14 mouse cellular contexts compared by ENCODE assay signal in genomic region chr19:8592873-8593408, GRCm38 (mm10). TPM values are rescaled to one million over a fixed set of nuclear protein-coding genes. Genes with fewer than 3 reads are reported as not detected.
DNase-seq lines count a peak whose midpoint lies in the region; ATAC-seq and TF ChIP-seq lines count a peak whose summit lies in the region.
"Had no signal": no experiment of that assay in that cellular context is flagged by ENCODE, and none has a peak within 500 bp of the region (broad histone marks: within the 10 kb centered on the region; RNA-seq: fewer than 3 reads in every experiment).

No protein-coding gene starts in this region.

- H3K4me2 ChIP-seq in limb, embryonic 11.5 days (ENCODE audit: low read depth, severe bottlenecking), result no peak overlapping the region
- H3K4me2 ChIP-seq in kidney, embryonic 14.5 days (replicated peaks; ENCODE audit: low read depth, low read length), result no peak overlapping the region
- H3K4me2 ChIP-seq in liver, embryonic 13.5 days, result no peak overlapping the region
- H3K4me2 ChIP-seq: heart, embryonic 12.5 days; hindbrain, embryonic 13.5 days; neural tube, embryonic 12.5 days had no signal

- no peaks in the 10 kb centered on the region for H3K36me3 ChIP-seq in limb, embryonic 11.5 days (ENCODE audit: control insufficient read depth, insufficient read depth, low read length)
- H3K36me3 ChIP-seq in limb, embryonic 10.5 days, result no peaks in the 10 kb centered on the region
- no peaks in the 10 kb centered on the region for H3K36me3 ChIP-seq in kidney, embryonic 14.5 days (ENCODE audit: control insufficient read depth, insufficient read depth, low read length)
- H3K36me3 ChIP-seq in liver, embryonic 13.5 days, result no peaks in the 10 kb centered on the region
- H3K36me3 ChIP-seq: heart, embryonic 12.5 days; hindbrain, embryonic 13.5 days; neural tube, embryonic 12.5 days had no signal

- no peak for DNase-seq in limb, embryonic 11.5 days (ENCODE audit: low spot score)
- no peak for DNase-seq in limb, embryonic 10.5 days (ENCODE audit: low spot score)
- DNase-seq in Patski (ENCODE audit: low read depth, low spot score), result no peak
- DNase-seq in liver, embryonic 13.5 days, result no peak
- no peak for DNase-seq in spleen, postnatal 4 days (ENCODE audit: low spot score in 2 of 2)
- DNase-seq: cerebellum, postnatal 10 days; midbrain, embryonic 14.5 days had no signal

- H3K27me3 ChIP-seq in limb, embryonic 11.5 days (ENCODE audit: control insufficient read depth, insufficient read depth, low read length), result no peaks in the 10 kb centered on the region
- no peaks in the 10 kb centered on the region for H3K27me3 ChIP-seq in limb, embryonic 10.5 days (ENCODE audit: low read depth, poor library complexity, severe bottlenecking)
- peaks cover 11% of the 10 kb centered on the region for H3K27me3 ChIP-seq in Patski
- H3K27me3 ChIP-seq in kidney, embryonic 14.5 days (ENCODE audit: control insufficient read depth, insufficient read depth, low read length), result no peaks in the 10 kb centered on the region
- H3K27me3 ChIP-seq in liver, embryonic 13.5 days, result peaks cover 6% of the 10 kb centered on the region; the same call in 1 of the 2 replicates
- H3K27me3 ChIP-seq: heart, embryonic 12.5 days; hindbrain, embryonic 13.5 days; neural tube, embryonic 12.5 days had no signal

- TF ChIP-seq CTCF in Patski (IDR thresholded peaks at IDR 0.05), result no peak

- ATAC-seq in limb, embryonic 11.5 days (ENCODE audit: insufficient number of reproducible peaks, low FRiP score, low TSS enrichment, low read depth), result no peak
- peak; percentile 19 for ATAC-seq in Patski
- peak; percentile 78 for ATAC-seq in kidney, embryonic 14.5 days (ENCODE audit: low FRiP score, low TSS enrichment)
- ATAC-seq in liver, embryonic 13.5 days (ENCODE audit: low read depth), result peak; percentile 40; the same call in 1 of the 2 replicates
- ATAC-seq in frontal cortex, adult (ENCODE audit: low TSS enrichment), result no peak

- 0 out of 2 replicates have a peak, but pooled peaks cover 2% of the 10 kb centered on the region for H3K4me1 ChIP-seq in limb, embryonic 11.5 days (ENCODE audit: control insufficient read depth, insufficient read depth, low read length)
- H3K4me1 ChIP-seq in limb, embryonic 10.5 days, result peaks cover 21% of the 10 kb centered on the region
- H3K4me1 ChIP-seq in kidney, embryonic 14.5 days (ENCODE audit: control insufficient read depth, insufficient read depth, low read length), result peaks cover 11% of the 10 kb centered on the region
- H3K4me1 ChIP-seq in liver, embryonic 13.5 days (replicated peaks), result peaks cover 38% of the 10 kb centered on the region

- no peaks in the 10 kb centered on the region for H3K9me3 ChIP-seq in limb, embryonic 11.5 days (ENCODE audit: control insufficient read depth, low read length)
- H3K9me3 ChIP-seq in limb, embryonic 10.5 days (replicated peaks), result no peaks in the 10 kb centered on the region
- H3K9me3 ChIP-seq in kidney, embryonic 14.5 days (ENCODE audit: control insufficient read depth, low read length), result no peaks in the 10 kb centered on the region
- H3K9me3 ChIP-seq in liver, embryonic 13.5 days (replicated peaks), result no peaks in the 10 kb centered on the region
- H3K9me3 ChIP-seq: heart, embryonic 12.5 days; hindbrain, embryonic 13.5 days; neural tube, embryonic 12.5 days had no signal

- POLR2A ChIA-PET in Patski (lab: Charles Lee), result no interaction called here

- H3K9ac ChIP-seq in limb, embryonic 11.5 days (ENCODE audit: low read length), result 0 out of 2 replicates have a peak overlapping the region, but pooled peaks have one; percentile 22
- H3K9ac ChIP-seq in kidney, embryonic 14.5 days (ENCODE audit: low read depth, low read length), result no peak overlapping the region
- H3K9ac ChIP-seq in liver, embryonic 13.5 days, result no peak overlapping the region
- H3K9ac ChIP-seq: heart, embryonic 12.5 days; hindbrain, embryonic 13.5 days; neural tube, embryonic 12.5 days had no signal

- H3K4me3 ChIP-seq in limb, embryonic 11.5 days (ENCODE audit: low read depth, low read length), result no peak overlapping the region
- no peak overlapping the region for H3K4me3 ChIP-seq in limb, embryonic 10.5 days
- H3K4me3 ChIP-seq in kidney, embryonic 14.5 days (ENCODE audit: low read length), result no peak overlapping the region
- H3K4me3 ChIP-seq in liver, embryonic 13.5 days (replicated peaks), result no peak overlapping the region
- H3K4me3 ChIP-seq: heart, embryonic 12.5 days; hindbrain, embryonic 13.5 days; neural tube, embryonic 12.5 days had no signal

- H3K27ac ChIP-seq in limb, embryonic 11.5 days (replicated peaks; ENCODE audit: low read depth, low read length), result no peak overlapping the region
- no peak overlapping the region for H3K27ac ChIP-seq in limb, embryonic 10.5 days
- H3K27ac ChIP-seq in kidney, embryonic 14.5 days (ENCODE audit: low read depth, low read length), result peak overlapping the region; percentile 12; the same call in 1 of the 2 replicates
- 0 out of 2 replicates have a peak overlapping the region, but pooled peaks have one; percentile 6 for H3K27ac ChIP-seq in liver, embryonic 13.5 days
- H3K27ac ChIP-seq: hindbrain, embryonic 13.5 days; neural tube, embryonic 12.5 days had no signal

- CTCF ChIA-PET in Patski (lab: Charles Lee), result no interaction called here

- in situ Hi-C loops in Patski (cut with MboI; ENCODE audit: low pct_unique_long_range_greater_than_20kb), result no loop called here

- WGBS in limb, embryonic 11.5 days, result 78% methylated on average over 6 of the region's 6 CpGs
- WGBS in limb, embryonic 10.5 days, result 83% methylated on average over 6 of the region's 6 CpGs
- WGBS in kidney, embryonic 14.5 days, result 68% methylated on average over 6 of the region's 6 CpGs
- WGBS in liver, embryonic 13.5 days (ENCODE audit: insufficient replicate concordance), result 46% methylated on average over 6 of the region's 6 CpGs

RNA-seq across cellular contexts. Expression of gene Slc22a8, which starts 1.9 kb away (rescaled TPM):
- not detected in 2 replicates for polyA plus RNA-seq in limb, embryonic 11.5 days (2014; fragmentation: Nextera tagmentation; extraction: Ambion mirVana)
- polyA plus RNA-seq in limb, embryonic 10.5 days (2016; fragmentation: Nextera tagmentation; extraction: Ambion mirVana), result not detected in 2 replicates
- polyA plus RNA-seq in Patski (2021), result not detected
- polyA plus RNA-seq in kidney, embryonic 14.5 days (2014; fragmentation: Nextera tagmentation; extraction: Ambion mirVana), result 1.7 and 3.9 TPM in 2 replicates
- polyA plus RNA-seq in liver, embryonic 13.5 days (2015; fragmentation: Nextera tagmentation; extraction: Ambion mirVana), result 1.3 and 1.6 TPM in 2 replicates
- polyA plus RNA-seq: heart, embryonic 12.5 days; small intestine, adult 2 months had no signal

RNA-seq across cellular contexts. Expression of gene Slc22a6, which starts 24.9 kb away (rescaled TPM):
- polyA plus RNA-seq in limb, embryonic 11.5 days (2014; fragmentation: Nextera tagmentation; extraction: Ambion mirVana), result not detected in 2 replicates
- polyA plus RNA-seq in limb, embryonic 10.5 days (2016; fragmentation: Nextera tagmentation; extraction: Ambion mirVana), result not detected in 2 replicates
- not detected for polyA plus RNA-seq in Patski (2021)
- polyA plus RNA-seq in kidney, embryonic 14.5 days (2014; fragmentation: Nextera tagmentation; extraction: Ambion mirVana), result 1.2 and 3.2 TPM in 2 replicates
- not detected in 2 replicates for polyA plus RNA-seq in liver, embryonic 13.5 days (2015; fragmentation: Nextera tagmentation; extraction: Ambion mirVana)
- polyA plus RNA-seq: heart, embryonic 12.5 days; lung, embryonic 16.5 days; small intestine, adult 2 months had no signal

Comparison
In these comparisons a context has a peak if more than half of its experiments do, and no peak if none do; other contexts are left out.
1. ATAC-seq: peak in Patski (single experiment), kidney, embryonic 14.5 days (single experiment) and liver, embryonic 13.5 days (single experiment); none in limb, embryonic 11.5 days (single experiment) and frontal cortex, adult (single experiment).
2. H3K27ac ChIP-seq: peak in kidney, embryonic 14.5 days (single experiment) and liver, embryonic 13.5 days (single experiment); none in limb, embryonic 11.5 days (single experiment) and limb, embryonic 10.5 days (single experiment).